Mouse (Mus musculus) heart, postnatal 0 days (tissue): ENCODE measurements around the gene Eif2ak3. TPM values are rescaled to one million over a fixed set of nuclear protein-coding genes. Genes with fewer than 3 reads are reported as not detected.

Experiments
- ATAC-seq: fragments of 200-750 bp; cut with Nextera tagmentation; 2 replicates; pipeline ENCODE4 v1.8.0; 2017; ENCODE audit warnings: low read depth, moderate number of reproducible peaks, moderate library complexity; ENCODE audit not compliant: insufficient read depth
- DNase-seq: peaks from one replicate; pipeline ENCODE4 v3.0.0-alpha.2; 2016; ENCODE audit warnings: low spot score
- H3K27ac ChIP-seq: fragments of 300-500 bp; sonication (generic); 2 replicates; pipeline ENCODE4 v1.5.1; 2014; ENCODE audit warnings: low read depth, mild to moderate bottlenecking
- H3K27me3 ChIP-seq: fragments of 300-500 bp; sonication (generic); 2 replicates; pipeline ENCODE4 v1.6.1; 2014; ENCODE audit warnings: low read length, mixed read lengths; ENCODE audit not compliant: control insufficient read depth, insufficient read depth
- H3K36me3 ChIP-seq: fragments of 300-500 bp; sonication (generic); replicated peaks from 2 replicates; pipeline ENCODE4 v1.6.1; 2014; ENCODE audit warnings: low read length, mixed read lengths; ENCODE audit not compliant: control insufficient read depth, insufficient read depth
- H3K4me1 ChIP-seq: fragments of 300-500 bp; sonication (generic); 2 replicates; pipeline ENCODE4 v1.6.1; 2014; ENCODE audit warnings: antibody characterized with exemption; ENCODE audit not compliant: control insufficient read depth, insufficient read depth
- H3K4me2 ChIP-seq: fragments of 300-500 bp; sonication (generic); 2 replicates; pipeline ENCODE4 v1.6.1; 2014; ENCODE audit warnings: low read depth, mild to moderate bottlenecking, low read length, moderate library complexity
- H3K4me3 ChIP-seq: fragments of 300-500 bp; sonication (generic); 2 replicates; pipeline ENCODE4 v1.5.1; 2014; ENCODE audit warnings: low read depth, low read length
- H3K9ac ChIP-seq: fragments of 300-500 bp; sonication (generic); replicated peaks from 2 replicates; pipeline ENCODE4 v1.6.1; 2014; ENCODE audit warnings: low read depth, low read length, mixed read lengths
- H3K9me3 ChIP-seq: fragments of 300-500 bp; sonication (generic); replicated peaks from 2 replicates; pipeline ENCODE4 v1.6.1; 2016; ENCODE audit warnings: low read length; ENCODE audit not compliant: control insufficient read depth
- CTCF ChIP-seq: IDR thresholded peaks from 2 replicates; pipeline ENCODE4 v1.5.1; 2016; ENCODE audit warnings: antibody characterized with exemption, control low read depth, low read depth
- EP300 ChIP-seq: IDR thresholded peaks from 2 replicates; pipeline ENCODE4 v1.6.1; 2016; ENCODE audit warnings: antibody characterized with exemption, low read depth
- WGBS: fragments of 180-500 bp; shearing (Covaris S2); extraction: QIAGEN DNeasy Blood & Tissue Kit; methylation state at CpG from one replicate; pipeline ENCODE4 v1.1.7; 2014; 5-methylcytosine and 5-hydroxymethylcytosine counted together
- polyA plus RNA-seq: library from polyadenylated mRNA; unstranded; fragments of >200 nt; fragmentation: Nextera tagmentation; extraction: Ambion mirVana; gene quantifications from 2 replicates; pipeline ENCODE4 v1.2.1, GENCODE M21; 2015
- total RNA-seq: library from RNA; depleted of rRNA; stranded (reverse); fragments of >200 nt; gene quantifications from 2 replicates; pipeline ENCODE4 v1.2.3, GENCODE M21; 2014; ENCODE audit warnings: low replicate concordance

Gene Eif2ak3
- total and polyA plus RNA-seq, 2 experiments from 2014 or later: 3.6 to 16.6 TPM

- no peak overlapping the region for H3K4me2 ChIP-seq
- 73% methylated on average over 4 of the region's 4 CpGs for WGBS
- no peak for DNase-seq
- no peaks in the 10 kb centered on the region for H3K9me3 ChIP-seq
- H3K4me1 ChIP-seq: no peaks in the 10 kb centered on the region
- TF ChIP-seq CTCF (no peak), EP300 (no peak)
- no peak overlapping the region for H3K27ac ChIP-seq
- H3K9ac ChIP-seq: no peak overlapping the region
- no peak overlapping the region for H3K4me3 ChIP-seq
- no peak for ATAC-seq
- H3K27me3 ChIP-seq: no peaks in the 10 kb centered on the region
- peaks cover 3% of the 10 kb centered on the region; the same call in 1 of the 2 replicates for H3K36me3 ChIP-seq
These were observed 9.1 kb downstream of the Eif2ak3 start for GRCm38 (mm10) chr6:70853371-70853770.

- no peak overlapping the region for H3K9ac ChIP-seq
- TF ChIP-seq EP300 (no peak), CTCF (no peak)
- peaks cover 16% of the 10 kb centered on the region for H3K36me3 ChIP-seq
- 87% methylated on average over 13 of the region's 13 CpGs for WGBS
- H3K4me1 ChIP-seq: no peaks in the 10 kb centered on the region
- H3K9me3 ChIP-seq: no peaks in the 10 kb centered on the region
- no peak overlapping the region for H3K4me3 ChIP-seq
- no peak overlapping the region for H3K4me2 ChIP-seq
- ATAC-seq (no peak), DNase-seq (no peak)
- no peak overlapping the region for H3K27ac ChIP-seq
- H3K27me3 ChIP-seq: no peaks in the 10 kb centered on the region
These were observed 11.4 kb downstream of the Eif2ak3 start for GRCm38 (mm10) chr6:70855529-70856309.

- Histone ChIP-seq H3K4me2 (no peak overlapping the region), H3K9me3 (no peaks in the 10 kb centered on the region), H3K36me3 (peaks cover 16% of the 10 kb centered on the region), H3K27ac (no peak overlapping the region), H3K27me3 (no peaks in the 10 kb centered on the region), H3K9ac (no peak overlapping the region), H3K4me1 (no peaks in the 10 kb centered on the region), H3K4me3 (no peak overlapping the region)
- DNase-seq: no peak
- TF ChIP-seq CTCF: no peak
- ATAC-seq: no peak
- WGBS: 76% methylated on average over 7 of the region's 7 CpGs
These were observed 18.4 kb downstream of the Eif2ak3 start for GRCm38 (mm10) chr6:70862726-70863125.

GRCm38 (mm10) chr6:70864285-70864684, 20.0 kb downstream of the Eif2ak3 start:
- DNase-seq: no peak
- no peak overlapping the region for H3K27ac ChIP-seq
- no peak overlapping the region for H3K4me2 ChIP-seq
- H3K4me3 ChIP-seq: no peak overlapping the region
- H3K27me3 ChIP-seq: no peaks in the 10 kb centered on the region
- H3K4me1 ChIP-seq: no peaks in the 10 kb centered on the region
- WGBS: 69% methylated on average over 6 of the region's 6 CpGs
- no peak for ATAC-seq
- H3K9ac ChIP-seq: no peak overlapping the region
- no peak for TF ChIP-seq EP300
- no peak for TF ChIP-seq CTCF
- H3K36me3 ChIP-seq: peaks cover 6% of the 10 kb centered on the region
- H3K9me3 ChIP-seq: no peaks in the 10 kb centered on the region

GRCm38 (mm10) chr6:70866761-70867160, 22.4 kb downstream of the Eif2ak3 start:
- H3K4me3 ChIP-seq: no peak overlapping the region
- TF ChIP-seq CTCF (no peak), EP300 (no peak)
- no peaks in the 10 kb centered on the region for H3K9me3 ChIP-seq
- H3K27ac ChIP-seq: no peak overlapping the region
- WGBS: 85% methylated on average over 5 of the region's 5 CpGs
- H3K36me3 ChIP-seq: no peaks in the 10 kb centered on the region
- H3K27me3 ChIP-seq: no peaks in the 10 kb centered on the region
- peaks cover 6% of the 10 kb centered on the region for H3K4me1 ChIP-seq
- no peak for DNase-seq
- no peak overlapping the region for H3K9ac ChIP-seq
- no peak for ATAC-seq
- H3K4me2 ChIP-seq: no peak overlapping the region

GRCm38 (mm10) chr6:70867297-70867696, 23.0 kb downstream of the Eif2ak3 start:
- 95% methylated on average over 9 of the region's 9 CpGs for WGBS
- H3K9ac ChIP-seq: no peak overlapping the region
- DNase-seq (no peak), ATAC-seq (no peak)
- no peaks in the 10 kb centered on the region for H3K9me3 ChIP-seq
- H3K27me3 ChIP-seq: no peaks in the 10 kb centered on the region
- peaks cover 9% of the 10 kb centered on the region for H3K4me1 ChIP-seq
- no peak overlapping the region for H3K27ac ChIP-seq
- no peak for TF ChIP-seq CTCF
- TF ChIP-seq EP300: no peak
- no peaks in the 10 kb centered on the region for H3K36me3 ChIP-seq
- no peak overlapping the region for H3K4me2 ChIP-seq
- H3K4me3 ChIP-seq: no peak overlapping the region
